11 mouse cellular contexts compared by ENCODE assay signal in genomic region chr10:64083813-64084212, GRCm38 (mm10). TPM values are rescaled to one million over a fixed set of nuclear protein-coding genes. Genes with fewer than 3 reads are reported as not detected.
DNase-seq lines count a peak whose midpoint lies in the region; TF ChIP-seq lines count a peak whose summit lies in the region.
"Had no signal": no experiment of that assay in that cellular context is flagged by ENCODE, and none has a peak within 500 bp of the region (broad histone marks: within the 10 kb centered on the region; RNA-seq: fewer than 3 reads in every experiment).

No protein-coding gene starts in this region.

- intact Hi-C loops in left cerebral cortex, postnatal 25 days (cut with DNase I): loop anchor here (2.0 to 10.0 kb wide), 5 partner anchors 191 to 1141 kb away; partner anchors contain the start of gene Gm7075

- H3K9me3 ChIP-seq in hindbrain, embryonic 10.5 days: no peaks in the 10 kb centered on the region
- H3K9me3 ChIP-seq in limb, embryonic 10.5 days (replicated peaks): no peaks in the 10 kb centered on the region
- H3K9me3 ChIP-seq: embryonic facial prominence, embryonic 15.5 days had no signal

- H3K27ac ChIP-seq in hindbrain, embryonic 10.5 days: no peak overlapping the region
- H3K27ac ChIP-seq in olfactory bulb, adult 2 months (ENCODE audit: insufficient read depth, low read depth, low read length): peak overlapping the region; percentile 2; the same call in 1 of the 2 replicates
- no peak overlapping the region for H3K27ac ChIP-seq in limb, embryonic 10.5 days
- H3K27ac ChIP-seq: embryonic facial prominence, embryonic 15.5 days; heart, adult 2 months had no signal

- TF ChIP-seq CTCF in olfactory bulb, adult 2 months (IDR thresholded peaks at IDR 0.05; ENCODE audit: insufficient read depth, low read depth, low read length): no peak

- WGBS in hindbrain, embryonic 10.5 days: 53% methylated on average over 11 of the region's 11 CpGs
- 20% methylated on average over 11 of the region's 11 CpGs for WGBS in olfactory bulb, adult 2 months
- WGBS in limb, embryonic 10.5 days: 64% methylated on average over 11 of the region's 11 CpGs

- no peaks in the 10 kb centered on the region for H3K36me3 ChIP-seq in hindbrain, embryonic 10.5 days
- no peaks in the 10 kb centered on the region for H3K36me3 ChIP-seq in limb, embryonic 10.5 days
- H3K36me3 ChIP-seq: embryonic facial prominence, embryonic 15.5 days had no signal

- peaks cover 25% of the 10 kb centered on the region for H3K4me1 ChIP-seq in hindbrain, embryonic 10.5 days (replicated peaks)
- H3K4me1 ChIP-seq in olfactory bulb, adult 2 months (ENCODE audit: control insufficient read depth, insufficient read depth, low read length): peaks cover 3% of the 10 kb centered on the region; the same call in 1 of the 2 replicates
- peaks cover 26% of the 10 kb centered on the region for H3K4me1 ChIP-seq in limb, embryonic 10.5 days

- DNase-seq in left cerebral cortex, postnatal 25 days (ENCODE audit: low spot score in 2 of 2): peak; percentile 14 to 40
- DNase-seq in left cerebral cortex, adult 18-20 months (ENCODE audit: low spot score in 2 of 2): no peak
- DNase-seq in cerebellum, postnatal 14 days: peak; percentile 38 to 66
- peak; percentile 10 for DNase-seq in hindbrain, embryonic 10.5 days (ENCODE audit: low spot score)
- no peak for DNase-seq in gastrocnemius, adult 18-20 months (ENCODE audit: low spot score)
- DNase-seq in limb, embryonic 10.5 days (ENCODE audit: low spot score): no peak
- DNase-seq: adrenal gland, adult 8-10 months; heart, adult 2 months had no signal

- H3K27me3 ChIP-seq in hindbrain, embryonic 10.5 days (ENCODE audit: insufficient read depth, poor library complexity, severe bottlenecking): peaks cover 11% of the 10 kb centered on the region
- H3K27me3 ChIP-seq in limb, embryonic 10.5 days (ENCODE audit: low read depth, poor library complexity, severe bottlenecking): peaks cover 25% of the 10 kb centered on the region

- TF ChIP-seq POLR2A in olfactory bulb, adult 2 months (IDR thresholded peaks at IDR 0.05; ENCODE audit: insufficient read depth, low read depth, low read length): no peak

- no peak overlapping the region for H3K4me3 ChIP-seq in hindbrain, embryonic 10.5 days
- peak overlapping the region; percentile 42 for H3K4me3 ChIP-seq in olfactory bulb, adult 2 months (ENCODE audit: insufficient read depth, low read depth, low read length)
- no peak overlapping the region for H3K4me3 ChIP-seq in limb, embryonic 10.5 days
- H3K4me3 ChIP-seq: heart, adult 2 months had no signal

RNA-seq across cellular contexts. Expression of gene Lrrtm3, which starts 6.3 kb away (rescaled TPM):
- total RNA-seq in left cerebral cortex, postnatal 25 days (2021): 10 to 100 TPM; 75.3 to 82.2 TPM
- total RNA-seq in left cerebral cortex, adult 18-20 months (2021): 10 to 100 TPM; 62.4 to 76.0 TPM
- 2.7 and 4.4 TPM in 2 replicates for polyA plus RNA-seq in hindbrain, embryonic 10.5 days (2016; fragmentation: Nextera tagmentation; extraction: Ambion mirVana)
- polyA plus RNA-seq in olfactory bulb, adult 2 months (2012; ENCODE audit: insufficient read depth, insufficient read length, low replicate concordance, missing spikeins): not detected in 2 replicates
- total RNA-seq in gastrocnemius, adult 18-20 months (2021): under 1 TPM; 0.43 TPM
- polyA plus RNA-seq in limb, embryonic 10.5 days (2016; fragmentation: Nextera tagmentation; extraction: Ambion mirVana): 0.06 and 0.53 TPM in 2 replicates
- total RNA-seq: ES-E14 had no signal

Comparison
In these comparisons a context has a peak if more than half of its experiments do, and no peak if none do; other contexts are left out.
1. DNase-seq: peak in left cerebral cortex, postnatal 25 days (2 of 2), cerebellum, postnatal 14 days (2 of 2) and hindbrain, embryonic 10.5 days (single experiment); none in left cerebral cortex, adult 18-20 months (0 of 2), gastrocnemius, adult 18-20 months (single experiment) and limb, embryonic 10.5 days (single experiment).
2. RNA of gene Lrrtm3, which starts 6.3 kb away (total RNA-seq): 75.3 to 82.2 TPM in left cerebral cortex, postnatal 25 days and 62.4 to 76.0 TPM in left cerebral cortex, adult 18-20 months; 0.43 TPM in gastrocnemius, adult 18-20 months; every median in the first group is over 10 times any median in the second.